Mouse (Mus musculus): Measurements from ENCODE around the gene A430089I19Rik. TPM values are rescaled to one million over a fixed set of nuclear protein-coding genes. Genes with fewer than 3 reads are reported as not detected.
"Not testable (repeated sequence)": the region's sequence is repeated elsewhere in the genome, so short reads cannot be mapped to it uniquely, and the experiment has no call there.

Gene A430089I19Rik
- not detected in 2 replicates for polyA plus RNA-seq (2012; ENCODE audit: insufficient read depth, insufficient read length, missing spikeins)

DNA sequence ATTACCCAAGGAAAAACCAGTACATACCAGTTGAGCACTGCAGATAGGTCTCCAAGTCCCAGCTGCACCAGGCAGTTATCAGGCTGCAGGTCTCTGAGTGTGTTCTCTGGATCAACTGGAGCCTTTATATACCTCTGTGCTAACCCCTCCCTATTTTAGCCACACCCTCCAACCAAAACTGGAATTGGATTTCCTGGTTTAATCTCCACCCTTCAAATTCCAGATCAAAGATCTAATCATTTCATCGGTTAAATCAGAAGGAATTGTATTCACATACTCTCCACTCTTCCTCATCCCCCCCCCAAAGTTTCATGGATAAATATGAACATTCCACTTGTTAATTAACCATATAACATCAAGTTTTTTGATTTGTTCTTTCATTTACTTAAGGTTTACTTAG lies at the start of gene A430089I19Rik:
TSS of gene A430089I19Rik (minus strand) at position 101 of the 400 bp plus-strand sequence.
- H3K4me1 ChIP-seq (ENCODE audit: control insufficient read depth, insufficient read depth, low read length); H3K4me3 ChIP-seq (ENCODE audit: insufficient read depth, low read length); H3K27ac ChIP-seq (ENCODE audit: insufficient read depth, low read depth, low read length): not testable (repeated sequence)

DNA sequence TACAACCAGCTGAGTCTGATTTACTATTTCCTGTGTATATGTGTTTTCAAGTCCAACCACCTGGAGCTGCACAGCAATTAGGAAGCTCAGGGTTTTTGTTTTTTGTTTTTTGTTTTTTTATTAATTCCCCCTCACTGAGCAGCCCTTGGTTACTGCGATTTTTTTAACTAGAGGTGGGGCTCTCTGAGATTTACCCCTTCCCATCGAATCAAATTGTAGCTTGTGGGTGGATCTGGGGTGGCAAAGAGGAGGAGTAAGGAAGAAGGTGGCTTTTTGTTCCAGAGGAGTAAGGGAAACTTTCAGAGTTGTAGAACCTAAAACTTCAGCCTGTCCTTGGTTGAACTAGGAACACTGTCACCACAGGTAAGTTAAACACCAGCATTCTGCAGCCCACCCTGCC lies 32.9 kb upstream of the A430089I19Rik start, which contains the start of gene AA792892:
TSS of gene AA792892 (plus strand) at position 301 of the 400 bp plus-strand sequence.
- H3K4me1 ChIP-seq (ENCODE audit: control insufficient read depth, insufficient read depth, low read length); H3K27ac ChIP-seq (ENCODE audit: insufficient read depth, low read depth, low read length); H3K4me3 ChIP-seq (ENCODE audit: insufficient read depth, low read length): not testable (repeated sequence)

DNA sequence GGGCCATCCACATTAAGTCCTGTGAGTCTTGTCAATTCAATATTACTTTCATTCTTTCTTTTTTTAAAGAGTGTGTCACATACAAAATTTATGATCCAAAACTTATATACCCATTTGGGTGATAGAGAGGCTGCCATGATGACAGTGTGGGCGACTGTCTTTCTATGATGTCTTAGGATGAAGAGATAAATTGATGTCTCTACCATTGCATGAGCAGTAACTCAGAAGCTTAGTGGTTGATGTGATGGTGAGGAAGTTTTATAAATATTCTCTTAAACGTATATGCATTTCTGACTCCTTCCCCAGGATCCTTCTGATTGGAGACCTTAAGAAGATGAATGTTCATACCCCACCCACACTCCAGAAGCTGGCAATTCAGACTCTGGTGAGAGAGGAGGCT lies 7.5 kb upstream of the A430089I19Rik start, which contains the start of gene Gm6502:
TSS of gene Gm6502 (plus strand) at position 301 of the 400 bp plus-strand sequence.
- not testable (repeated sequence) for H3K4me1 ChIP-seq (ENCODE audit: control insufficient read depth, insufficient read depth, low read length); H3K4me3 ChIP-seq (ENCODE audit: insufficient read depth, low read length); H3K27ac ChIP-seq (ENCODE audit: insufficient read depth, low read depth, low read length)

Other genes starting within 250 kb of the A430089I19Rik start
- gene BC061212, start 236.3 kb downstream of the A430089I19Rik start, polyA plus RNA-seq (2012; ENCODE audit: insufficient read depth, insufficient read length, missing spikeins), result not detected in 2 replicates
- gene Gm6351, start 230.4 kb downstream of the A430089I19Rik start, polyA plus RNA-seq (2012; ENCODE audit: insufficient read depth, insufficient read length, missing spikeins), result not detected in 2 replicates
- not detected in 2 replicates for gene Gm3106, start 88.8 kb downstream of the A430089I19Rik start, polyA plus RNA-seq (2012; ENCODE audit: insufficient read depth, insufficient read length, missing spikeins)
- gene Gm6502, start 7.6 kb upstream of the A430089I19Rik start, polyA plus RNA-seq (2012; ENCODE audit: insufficient read depth, insufficient read length, missing spikeins), result not detected in 2 replicates
- not detected in 2 replicates for gene AA792892, start 33.0 kb upstream of the A430089I19Rik start, polyA plus RNA-seq (2012; ENCODE audit: insufficient read depth, insufficient read length, missing spikeins)
- gene Gm7682, start 139.0 kb upstream of the A430089I19Rik start, polyA plus RNA-seq (2012; ENCODE audit: insufficient read depth, insufficient read length, missing spikeins), result not detected in 2 replicates
- gene Gm3139, start 219.5 kb upstream of the A430089I19Rik start, polyA plus RNA-seq (2012; ENCODE audit: insufficient read depth, insufficient read length, missing spikeins), result not detected in 2 replicates